Mouse (Mus musculus) megakaryocyte-erythroid progenitor cell, adult 5-6 weeks (primary cell): ENCODE measurements around the gene Lekr1. TPM values are rescaled to one million over a fixed set of nuclear protein-coding genes. Genes with fewer than 3 reads are reported as not detected.
"Not testable (repeated sequence)": the region's sequence is repeated elsewhere in the genome, so short reads cannot be mapped to it uniquely, and the experiment has no call there.

Experiments
- ATAC-seq: replicated peaks from 2 replicates; pipeline ENCODE4 v1.8.0; 2016; ENCODE audit warnings: mild to moderate bottlenecking, inconsistent platforms; ENCODE audit not compliant: severe bottlenecking, poor library complexity, low FRiP score, low TSS enrichment
- total RNA-seq, 2 experiments: library from RNA; stranded (forward) in 1 of 2; stranded (reverse) in 1 of 2; fragments of 200-1000, 215-1000 nt in 1 of 2; fragments of >200 nt in 1 of 2; fragmentation: Nextera tagmentation in 1 of 2; gene quantifications; 2 replicates each; pipeline ENCODE4 v1.2.3; 2014 to 2017

Gene Lekr1
- total RNA-seq, 2 experiments from 2014 or later: 3.3 TPM; not detected in 1

- ATAC-seq: no peak
These were observed 78.9 kb downstream of the Lekr1 start for GRCm38 (mm10) chr3:65744936-65745335.

GRCm38 (mm10) chr3:65764511-65765508 is 98.8 kb downstream of the Lekr1 start:
- ATAC-seq: no peak

- ATAC-seq: no peak
These were observed 100.4 kb downstream of the Lekr1 start for GRCm38 (mm10) chr3:65766387-65766786.

GRCm38 (mm10) chr3:65767202-65767862 is 101.3 kb downstream of the Lekr1 start:
- no peak for ATAC-seq

DNA sequence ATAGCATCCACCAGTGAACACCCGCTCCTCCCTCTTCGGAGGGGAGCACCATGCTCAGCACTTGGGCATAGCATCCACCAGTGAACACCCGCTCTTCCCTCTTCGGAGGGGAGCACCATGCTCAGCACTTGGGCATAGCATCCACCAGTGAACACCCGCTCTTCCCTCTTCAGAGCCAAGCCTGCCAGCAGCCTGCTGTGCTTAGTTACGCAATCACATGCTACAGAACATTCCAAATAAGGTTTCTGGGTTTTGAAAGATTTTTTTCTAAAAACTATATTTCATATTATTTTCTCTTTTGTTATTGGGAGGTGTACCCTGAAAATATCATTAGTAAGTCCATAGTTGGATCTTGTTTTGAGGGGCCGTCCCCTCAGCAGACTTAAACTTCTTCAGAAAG is 103.6 kb downstream of the Lekr1 start:
- ATAC-seq: not testable (repeated sequence)

DNA sequence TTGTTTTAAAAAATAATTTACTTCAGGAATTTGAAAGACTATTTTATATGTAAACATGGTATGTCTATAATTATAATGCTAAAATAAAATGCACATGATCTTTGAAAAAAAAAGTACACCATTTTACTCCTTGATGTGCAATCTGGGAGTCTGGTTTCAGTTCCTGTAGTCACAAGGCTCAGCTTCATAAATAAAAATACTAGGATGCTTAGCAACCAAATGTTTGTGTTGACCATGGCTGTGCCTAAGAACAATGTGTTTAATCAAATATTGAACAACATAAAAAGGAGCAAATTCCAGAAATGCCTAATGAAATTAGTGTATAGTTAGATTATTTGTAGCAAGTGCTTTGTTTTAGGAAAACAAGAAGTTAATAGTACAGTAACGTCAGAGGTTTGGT is 107.9 kb downstream of the Lekr1 start:
- ATAC-seq: no peak

DNA sequence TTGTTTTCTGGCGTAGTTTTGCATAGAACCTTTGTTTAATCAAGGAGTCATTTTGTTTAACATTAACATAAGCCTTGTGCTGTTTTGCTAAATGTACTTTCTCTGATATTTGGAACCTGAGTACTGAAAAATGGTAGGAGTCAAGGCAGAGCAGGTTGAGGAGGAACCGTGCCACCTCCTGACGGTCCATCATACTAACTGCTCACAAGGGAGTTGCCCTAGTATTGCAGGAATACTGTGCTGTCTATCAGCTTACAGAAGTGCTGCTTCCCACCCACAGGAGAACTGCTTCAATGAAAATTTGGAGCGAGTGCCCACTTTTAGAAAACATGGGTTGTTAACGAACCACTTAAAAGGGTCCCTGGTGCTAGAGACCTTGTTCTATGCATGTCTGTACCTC is 109.1 kb downstream of the Lekr1 start:
- no peak for ATAC-seq

GRCm38 (mm10) chr3:65782246-65782645 is 116.2 kb downstream of the Lekr1 start:
- no peak for ATAC-seq

GRCm38 (mm10) chr3:65790076-65790685 is 124.2 kb downstream of the Lekr1 start:
- no peak for ATAC-seq

- ATAC-seq: no peak
These were observed 127.5 kb downstream of the Lekr1 start for GRCm38 (mm10) chr3:65793561-65793960.

DNA sequence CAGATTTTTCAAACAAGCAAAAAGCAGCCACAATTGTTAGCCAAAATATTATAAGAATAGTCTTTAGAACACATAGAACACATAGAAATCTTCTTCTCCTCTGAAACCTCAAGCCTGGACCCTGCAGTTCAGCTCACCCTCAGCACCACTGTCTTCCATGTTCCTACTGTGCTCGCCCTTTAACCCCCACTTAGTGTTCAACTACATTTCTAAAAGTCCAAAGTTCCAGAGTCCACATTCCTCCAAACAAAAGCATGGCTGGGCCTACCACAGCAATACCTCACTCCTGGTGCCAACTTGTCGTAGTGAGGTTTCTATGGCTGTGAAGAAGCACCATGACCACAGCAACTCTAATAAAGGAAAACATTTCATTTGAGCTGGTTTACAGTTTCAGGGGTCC is 128.7 kb downstream of the Lekr1 start:
- no peak for ATAC-seq

- no peak for ATAC-seq
These were observed 131.5 kb downstream of the Lekr1 start for GRCm38 (mm10) chr3:65797345-65798137.

- ATAC-seq: no peak
These were observed 134.9 kb downstream of the Lekr1 start for GRCm38 (mm10) chr3:65800962-65801361.

DNA sequence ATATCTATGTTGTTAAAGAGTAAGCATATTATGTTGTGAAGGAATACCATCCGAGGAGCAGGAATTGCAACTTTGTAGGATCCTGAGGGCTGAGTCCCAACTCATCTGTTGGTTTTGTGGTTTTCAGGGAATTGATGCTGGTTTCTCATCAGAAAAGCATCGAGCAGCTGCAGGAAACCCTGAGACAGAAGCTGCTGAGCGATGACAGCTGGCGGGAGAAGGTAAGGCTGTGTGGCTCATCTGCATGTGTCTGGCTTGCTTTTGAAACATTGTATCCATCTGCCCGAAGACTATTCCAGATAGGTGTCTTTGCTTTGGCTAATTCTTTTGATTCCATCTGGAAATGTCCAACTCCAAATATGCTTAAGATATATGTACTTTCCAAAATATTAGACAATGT is 136.2 kb downstream of the Lekr1 start:
- ATAC-seq: no peak

- ATAC-seq: no peak
These were observed 136.8 kb downstream of the Lekr1 start for GRCm38 (mm10) chr3:65802868-65803267.

- ATAC-seq: no peak
These were observed 148.9 kb downstream of the Lekr1 start for GRCm38 (mm10) chr3:65814881-65815280.

- no peak for ATAC-seq
These were observed 150.0 kb downstream of the Lekr1 start for GRCm38 (mm10) chr3:65816012-65816411.

GRCm38 (mm10) chr3:65818597-65818996 is 152.6 kb downstream of the Lekr1 start:
- no peak for ATAC-seq

- no peak for ATAC-seq
These were observed 153.8 kb downstream of the Lekr1 start for GRCm38 (mm10) chr3:65819841-65820240.
